Mouse (Mus musculus) spleen, postnatal 36 days (tissue): Measurements from ENCODE around the gene Map2k1.
"Not testable (repeated sequence)": the region's sequence is repeated elsewhere in the genome, so short reads cannot be mapped to it uniquely, and the experiment has no call there.

ENCODE experiments used
- DNase-seq, 2 experiments: peaks; one replicate each; pipeline ENCODE4 v3.0.0; 2022; ENCODE audit warnings: low spot score in 2 of 2, mixed read lengths in 1 of 2

Gene Map2k1

GRCm38 (mm10) chr9:64253021-64253904 is at the start of gene Map2k1:
Gene Map2k1, minus strand, starts transcription at chr9:64253631.
- DNase-seq = peak; percentile 100

- DNase-seq = not testable (repeated sequence)
These were observed 49.7 kb upstream of the Map2k1 start for GRCm38 (mm10) chr9:64303086-64303485.

GRCm38 (mm10) chr9:64282404-64282987 is 29.1 kb upstream of the Map2k1 start:
- DNase-seq = no peak

- no peak for DNase-seq
These were observed 28.3 kb upstream of the Map2k1 start for GRCm38 (mm10) chr9:64281781-64282178.

- peak; percentile 93 to 95 for DNase-seq
These were observed 27.8 kb upstream of the Map2k1 start, which contains the start of gene Tipin for GRCm38 (mm10) chr9:64281105-64281780. Gene Tipin, plus strand, starts transcription at chr9:64281581.

GRCm38 (mm10) chr9:64278665-64279310 is 25.4 kb upstream of the Map2k1 start:
- DNase-seq = no peak

GRCm38 (mm10) chr9:64277706-64278105 is 24.3 kb upstream of the Map2k1 start:
- peak; percentile 47 to 65 for DNase-seq

- DNase-seq = no peak
These were observed 21.5 kb upstream of the Map2k1 start for GRCm38 (mm10) chr9:64274919-64275318.

GRCm38 (mm10) chr9:64274291-64274690 is 20.9 kb upstream of the Map2k1 start:
- no peak for DNase-seq

- no peak for DNase-seq
These were observed 20.3 kb upstream of the Map2k1 start for GRCm38 (mm10) chr9:64273757-64274156.

GRCm38 (mm10) chr9:64272611-64273010 is 19.2 kb upstream of the Map2k1 start:
- DNase-seq = peak in 1 of 2 experiments; percentile 15

GRCm38 (mm10) chr9:64271249-64271648 is 17.8 kb upstream of the Map2k1 start:
- DNase-seq = peak in 1 of 2 experiments; percentile 18

- DNase-seq = not testable (repeated sequence)
These were observed 15.4 kb upstream of the Map2k1 start for GRCm38 (mm10) chr9:64268836-64269235.

- DNase-seq = no peak
These were observed 14.8 kb upstream of the Map2k1 start for GRCm38 (mm10) chr9:64268196-64268595.

- no peak for DNase-seq
These were observed 13.8 kb upstream of the Map2k1 start for GRCm38 (mm10) chr9:64267231-64267630.

GRCm38 (mm10) chr9:64264813-64265212 is 11.4 kb upstream of the Map2k1 start:
- no peak for DNase-seq

- no peak for DNase-seq
These were observed 7.6 kb upstream of the Map2k1 start for GRCm38 (mm10) chr9:64261023-64261422.

- DNase-seq = no peak
These were observed 6.5 kb upstream of the Map2k1 start for GRCm38 (mm10) chr9:64259906-64260305.

- DNase-seq = no peak
These were observed 2.8 kb upstream of the Map2k1 start for GRCm38 (mm10) chr9:64256204-64256603.

GRCm38 (mm10) chr9:64255422-64255821 is 2.0 kb upstream of the Map2k1 start:
- DNase-seq = no peak

GRCm38 (mm10) chr9:64252591-64253020 is 825 bp downstream of the Map2k1 start:
- peak in 1 of 2 experiments; percentile 23 for DNase-seq
